Mouse (Mus musculus) thymus, adult 2 months (tissue): ENCODE results near the gene Agt.

Experiments
- CTCF ChIP-seq: fragments of 200-500 bp; IDR thresholded peaks from 2 replicates; pipeline ENCODE4 v1.5.1; 2012; ENCODE audit warnings: mild to moderate bottlenecking, control low read depth, low read length, moderate library complexity, borderline replicate concordance; ENCODE audit not compliant: control insufficient read depth, poor library complexity, insufficient read depth; ENCODE audit errors: extremely low read depth
- POLR2A ChIP-seq: fragments of 200-500 bp; IDR thresholded peaks from 2 replicates; pipeline ENCODE4 v1.6.1; 2012; ENCODE audit warnings: mild to moderate bottlenecking, low read length, control low read depth, moderate library complexity; ENCODE audit not compliant: control insufficient read depth, poor library complexity, insufficient read depth; ENCODE audit errors: extremely low read depth

DNA sequence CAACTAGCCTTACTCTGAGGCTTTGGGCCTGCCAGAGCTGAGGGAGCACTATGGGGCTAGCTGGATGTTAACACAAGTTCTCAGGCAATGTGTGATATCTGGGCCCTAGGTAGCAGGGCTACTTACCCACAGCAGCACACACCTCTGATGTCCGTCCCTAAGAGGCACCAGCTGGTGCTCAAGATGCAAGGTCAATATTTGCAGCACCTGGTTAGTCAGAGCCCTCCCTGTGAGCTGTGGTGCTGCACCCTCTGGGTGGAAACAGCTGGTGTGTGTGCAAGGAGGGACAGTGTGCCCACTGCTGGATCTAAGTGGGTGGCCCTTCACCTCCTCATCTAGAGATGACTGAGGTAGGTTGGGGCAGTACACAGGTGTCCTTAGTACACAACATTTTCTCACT is 7.2 kb upstream of the Agt start:
- TF ChIP-seq CTCF (no peak), POLR2A (no peak)
